Mouse (Mus musculus) stomach, embryonic 16.5 days (tissue): ENCODE measurements around the gene Smpd4. TPM values are rescaled to one million over a fixed set of nuclear protein-coding genes. Genes with fewer than 3 reads are reported as not detected.

Source experiments
- ATAC-seq: fragments of 200-750 bp; cut with Nextera tagmentation; 2 replicates; pipeline ENCODE4 v1.8.0; 2017; ENCODE audit warnings: moderate number of reproducible peaks, moderate TSS enrichment; ENCODE audit not compliant: insufficient read depth, low FRiP score
- H3K27ac ChIP-seq: fragments of 300-500 bp; sonication (generic); 2 replicates; pipeline ENCODE4 v1.5.1; 2014; ENCODE audit warnings: low read length
- H3K27me3 ChIP-seq: fragments of 300-500 bp; sonication (generic); 2 replicates; pipeline ENCODE4 v1.6.1; 2014; ENCODE audit warnings: low read length, control low read depth, mixed read lengths; ENCODE audit not compliant: control insufficient read depth, insufficient read depth
- H3K36me3 ChIP-seq: fragments of 300-500 bp; sonication (generic); 2 replicates; pipeline ENCODE4 v1.6.1; 2014; ENCODE audit warnings: low read length; ENCODE audit not compliant: control insufficient read depth, insufficient read depth
- H3K4me1 ChIP-seq: fragments of 300-500 bp; sonication (generic); 2 replicates; pipeline ENCODE4 v1.6.1; 2014; ENCODE audit warnings: low read length, control low read depth, mixed read lengths; ENCODE audit not compliant: control insufficient read depth, insufficient read depth
- H3K4me2 ChIP-seq: fragments of 300-500 bp; sonication (generic); 2 replicates; pipeline ENCODE4 v1.6.1; 2014; ENCODE audit warnings: low read depth, low read length, mixed read lengths
- H3K4me3 ChIP-seq: fragments of 300-500 bp; sonication (generic); replicated peaks from 2 replicates; pipeline ENCODE4 v1.5.1; 2014; ENCODE audit warnings: mild to moderate bottlenecking, low read length
- H3K9ac ChIP-seq: fragments of 300-500 bp; sonication (generic); 2 replicates; pipeline ENCODE4 v1.6.1; 2014; ENCODE audit warnings: low read length
- H3K9me3 ChIP-seq: fragments of 300-500 bp; sonication (generic); replicated peaks from 2 replicates; pipeline ENCODE4 v1.6.1; 2016; ENCODE audit warnings: low read length, control low read depth; ENCODE audit not compliant: control insufficient read depth
- WGBS: fragments of 180-500 bp; shearing (Covaris S2); extraction: QIAGEN DNeasy Blood & Tissue Kit; methylation state at CpG from one replicate; pipeline ENCODE4 v1.1.7; 2014; 5-methylcytosine and 5-hydroxymethylcytosine counted together
- polyA plus RNA-seq: library from polyadenylated mRNA; unstranded; fragments of >200 nt; fragmentation: Nextera tagmentation; extraction: Ambion mirVana; gene quantifications from 2 replicates; pipeline ENCODE4 v1.2.1, GENCODE M21; 2015

Smpd4 gene
- 24.7 and 25.3 TPM in 2 replicates for polyA plus RNA-seq

DNA sequence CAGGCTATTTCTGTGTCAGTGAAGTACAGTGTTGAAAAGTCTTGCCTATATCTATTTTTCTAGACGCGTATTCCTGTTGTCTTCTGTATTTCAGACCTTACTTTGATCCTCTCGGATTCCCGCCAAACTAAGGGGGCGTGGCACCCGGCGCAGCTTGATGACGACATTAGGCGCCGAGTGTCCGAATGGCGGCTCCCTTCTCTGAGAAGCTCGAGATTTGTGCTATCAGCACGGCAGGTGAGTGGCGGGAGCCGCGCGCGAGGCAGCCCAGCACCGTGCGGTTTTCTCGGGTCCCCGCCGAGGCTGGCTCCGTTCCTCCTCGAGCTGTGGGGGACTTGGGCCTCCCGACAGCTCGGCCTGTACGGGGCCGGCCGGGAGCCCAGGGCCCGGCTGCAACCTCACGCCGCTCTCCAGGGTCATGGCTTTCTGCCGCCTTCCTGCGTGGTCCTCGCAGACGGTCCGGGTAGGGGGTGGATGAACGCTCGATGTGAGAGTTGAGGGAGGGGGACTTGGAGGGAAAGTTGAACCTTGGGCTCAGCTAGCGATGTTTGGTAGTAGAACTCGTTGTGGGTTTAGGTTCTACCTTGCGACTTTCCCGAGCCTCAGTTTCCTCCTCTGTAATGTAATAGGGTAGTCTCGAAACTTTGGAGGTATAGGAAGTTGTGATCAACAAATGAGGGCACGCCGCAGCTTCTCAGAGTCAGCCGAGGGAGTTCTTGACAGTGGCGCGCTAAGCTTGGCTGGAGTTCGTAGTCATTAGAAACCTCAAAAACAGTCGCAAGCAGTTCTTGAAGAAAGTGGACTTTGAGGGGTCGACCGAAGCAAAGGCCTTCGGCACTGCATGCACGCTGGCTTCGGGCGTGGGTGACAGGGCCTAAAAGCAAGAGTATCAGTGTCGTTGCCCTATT lies at the start of gene Smpd4:
TSS of gene Smpd4 (plus strand) at position 157 of the 908 bp plus-strand sequence.
- Histone ChIP-seq H3K4me3 (peak within 1 kb of the TSS; percentile 97), H3K9me3 (no peaks in the 10 kb centered on the region), H3K4me1 (peaks cover 11% of the 10 kb centered on the region), H3K27me3 (no peaks in the 10 kb centered on the region), H3K27ac (peak within 1 kb of the TSS; percentile 23; the same call in 1 of the 2 replicates), H3K4me2 (peak within 1 kb of the TSS; percentile 68), H3K36me3 (0 out of 2 replicates have a peak, but pooled peaks cover 2% of the 10 kb centered on the region), H3K9ac (peak within 1 kb of the TSS; percentile 93)
- ATAC-seq = peak; percentile 75
- WGBS = 2% methylated on average over 60 of the region's 60 CpGs

DNA sequence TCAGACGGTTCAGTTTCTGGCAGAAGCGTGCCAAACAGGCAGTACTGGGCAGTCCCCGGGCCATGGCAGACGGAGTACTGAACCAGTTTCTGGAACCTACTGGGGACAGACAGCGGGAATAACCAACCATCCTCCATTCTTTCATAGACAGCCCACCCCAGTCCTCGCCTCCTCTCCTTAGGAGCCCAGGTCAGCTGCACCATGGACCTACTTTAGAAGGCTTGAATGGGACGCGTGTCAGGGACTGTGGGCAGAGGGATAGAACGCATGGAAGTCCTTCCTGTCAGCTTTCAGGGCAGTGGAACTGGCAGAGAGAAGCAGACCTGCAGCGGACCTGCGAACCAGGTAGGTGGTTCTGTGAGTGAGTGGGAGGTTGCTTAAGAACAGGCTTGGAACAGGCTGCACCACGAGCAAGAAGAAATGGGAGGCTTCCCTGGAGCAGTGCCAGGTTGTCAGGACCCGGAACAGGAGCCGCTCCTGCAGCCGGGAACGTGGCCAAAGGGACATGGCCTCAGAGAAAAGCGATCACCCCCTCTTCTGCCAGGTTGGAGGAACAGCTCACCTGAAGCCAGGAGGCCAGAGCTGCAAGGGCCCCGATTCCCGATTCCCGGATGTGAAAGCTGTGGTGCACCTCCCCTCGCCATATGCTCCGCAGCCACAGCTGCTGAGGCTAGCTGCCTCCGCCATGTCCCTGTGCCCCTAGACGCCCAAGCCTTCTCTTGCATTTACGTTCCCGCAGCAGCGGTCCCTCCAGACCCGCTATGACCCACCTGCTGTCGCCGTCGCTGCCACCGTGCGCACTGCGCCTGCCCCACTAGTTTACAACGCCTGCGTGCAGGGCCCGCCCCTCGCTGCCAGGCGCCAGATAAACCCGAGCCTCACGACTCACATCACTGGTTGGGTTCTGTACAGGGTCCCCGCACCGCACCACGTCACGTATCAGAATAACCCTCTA lies 43.0 kb upstream of the Smpd4 start:
- 13% methylated on average over 45 of the region's 45 CpGs for WGBS
- Histone ChIP-seq H3K9me3 (no peaks in the 10 kb centered on the region), H3K36me3 (no peaks in the 10 kb centered on the region), H3K4me1 (peaks cover 11% of the 10 kb centered on the region), H3K27me3 (no peaks in the 10 kb centered on the region), H3K27ac (peak overlapping the region; percentile 51), H3K4me2 (peak overlapping the region; percentile 88), H3K4me3 (peak overlapping the region; percentile 66), H3K9ac (peak overlapping the region; percentile 79)
- peak; percentile 79 for ATAC-seq

DNA sequence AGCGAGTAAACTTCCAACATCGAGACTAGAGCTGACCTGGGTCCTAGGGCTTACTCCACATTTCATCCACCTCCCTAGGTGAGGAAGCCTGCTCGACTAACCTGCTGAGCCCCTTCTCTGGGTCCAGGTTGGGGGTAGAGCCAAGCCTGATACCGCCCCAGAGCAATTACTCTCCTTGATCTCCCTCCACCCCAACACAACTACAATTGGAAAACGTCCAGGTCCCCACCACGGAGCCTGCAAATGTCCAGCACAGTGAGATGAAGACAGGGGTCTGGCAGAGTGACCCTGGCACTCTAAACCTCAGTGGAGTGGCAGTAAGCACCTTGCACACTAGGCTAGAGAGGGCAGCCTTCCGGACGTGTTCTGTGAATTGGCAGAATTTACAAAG lies 42.3 kb upstream of the Smpd4 start:
- no peak for ATAC-seq
- Histone ChIP-seq H3K4me3 (peak overlapping the region; percentile 66), H3K27me3 (no peaks in the 10 kb centered on the region), H3K27ac (0 out of 2 replicates have a peak overlapping the region, but pooled peaks have one; percentile 51), H3K4me2 (peak overlapping the region; percentile 88), H3K9ac (peak overlapping the region; percentile 79), H3K36me3 (no peaks in the 10 kb centered on the region), H3K4me1 (peaks cover 11% of the 10 kb centered on the region), H3K9me3 (no peaks in the 10 kb centered on the region)
- 21% methylated on average over 8 of the region's 8 CpGs for WGBS

DNA sequence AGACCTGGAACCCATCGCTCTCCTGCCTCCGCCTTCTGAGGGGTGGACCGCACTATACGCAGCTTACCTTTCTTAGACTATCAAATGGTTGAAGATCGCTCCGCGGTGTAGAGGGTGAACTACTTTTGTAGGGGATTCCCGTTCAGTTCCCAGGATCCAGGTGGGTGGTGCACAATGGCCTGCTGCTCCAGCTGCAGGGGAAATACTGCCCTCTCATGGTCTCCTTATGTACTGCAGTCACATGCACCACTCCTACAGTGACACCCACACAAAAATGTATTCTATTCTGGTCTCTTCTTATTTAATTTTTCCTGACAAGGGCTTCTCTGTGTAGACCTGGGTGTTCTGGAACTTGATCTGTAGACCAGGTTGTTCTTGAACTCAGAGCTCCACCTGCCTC lies 36.1 kb upstream of the Smpd4 start, which contains the start of gene Slc7a4:
TSS of gene Slc7a4 (minus strand) at position 151 of the 400 bp plus-strand sequence.
- 26% methylated on average over 8 of the region's 8 CpGs for WGBS
- Histone ChIP-seq H3K9ac (no peak within 1 kb of the TSS), H3K4me3 (no peak within 1 kb of the TSS), H3K27ac (no peak within 1 kb of the TSS), H3K4me2 (no peak within 1 kb of the TSS), H3K36me3 (no peaks in the 10 kb centered on the region), H3K27me3 (no peaks in the 10 kb centered on the region), H3K9me3 (no peaks in the 10 kb centered on the region), H3K4me1 (no peaks in the 10 kb centered on the region)
- ATAC-seq = no peak

DNA sequence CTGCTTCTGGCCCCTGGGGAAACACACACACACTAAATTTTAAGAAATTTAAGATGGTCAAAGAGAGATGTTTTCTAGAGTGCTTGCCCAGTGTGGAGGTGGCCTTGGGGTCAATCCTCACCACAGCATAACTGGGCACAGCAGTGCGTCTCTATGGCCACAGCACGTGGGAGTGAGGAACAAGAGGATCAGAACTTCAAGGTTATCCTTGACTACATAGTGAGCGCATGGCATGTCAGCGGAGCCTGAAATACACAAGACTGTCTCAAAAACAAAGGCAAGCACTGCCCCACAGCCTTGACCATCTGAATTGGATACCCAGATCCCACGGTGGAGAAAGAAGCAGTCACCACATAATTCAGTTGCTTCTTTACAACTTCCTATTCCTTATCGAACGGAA lies 34.6 kb upstream of the Smpd4 start:
- H3K9me3 ChIP-seq = no peaks in the 10 kb centered on the region
- 87% methylated on average over 7 of the region's 7 CpGs for WGBS
- no peaks in the 10 kb centered on the region for H3K4me1 ChIP-seq
- H3K4me3 ChIP-seq = no peak overlapping the region
- H3K36me3 ChIP-seq = no peaks in the 10 kb centered on the region
- no peak overlapping the region for H3K9ac ChIP-seq
- H3K27ac ChIP-seq = no peak overlapping the region
- no peaks in the 10 kb centered on the region for H3K27me3 ChIP-seq
- no peak overlapping the region for H3K4me2 ChIP-seq
- no peak for ATAC-seq

DNA sequence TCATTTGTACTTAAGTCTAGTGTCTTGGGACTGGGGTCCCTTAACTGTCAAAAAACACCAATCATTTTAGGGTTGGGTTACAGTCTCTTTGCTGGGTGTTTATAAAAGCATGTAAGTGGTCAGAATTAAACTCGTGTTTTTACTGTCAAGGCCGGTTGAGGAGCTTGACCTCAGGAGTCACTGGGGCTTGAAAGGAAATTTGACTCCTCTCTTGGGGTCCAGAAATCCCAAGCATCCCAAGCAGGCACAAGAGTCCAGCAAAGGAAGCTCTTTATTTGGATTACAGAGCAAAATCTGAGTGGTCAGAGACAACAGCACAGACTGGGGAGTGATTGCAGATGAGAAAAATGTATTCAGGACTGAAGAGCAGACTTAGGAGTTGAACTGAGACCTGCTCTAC lies 28.4 kb upstream of the Smpd4 start:
- H3K27ac ChIP-seq = no peak overlapping the region
- H3K9me3 ChIP-seq = no peaks in the 10 kb centered on the region
- H3K4me1 ChIP-seq = no peaks in the 10 kb centered on the region
- H3K4me3 ChIP-seq = no peak overlapping the region
- H3K36me3 ChIP-seq = no peaks in the 10 kb centered on the region
- H3K9ac ChIP-seq = no peak overlapping the region
- WGBS = 23% methylated on average over 2 of the region's 2 CpGs
- no peak overlapping the region for H3K4me2 ChIP-seq
- no peaks in the 10 kb centered on the region for H3K27me3 ChIP-seq
- ATAC-seq = no peak

DNA sequence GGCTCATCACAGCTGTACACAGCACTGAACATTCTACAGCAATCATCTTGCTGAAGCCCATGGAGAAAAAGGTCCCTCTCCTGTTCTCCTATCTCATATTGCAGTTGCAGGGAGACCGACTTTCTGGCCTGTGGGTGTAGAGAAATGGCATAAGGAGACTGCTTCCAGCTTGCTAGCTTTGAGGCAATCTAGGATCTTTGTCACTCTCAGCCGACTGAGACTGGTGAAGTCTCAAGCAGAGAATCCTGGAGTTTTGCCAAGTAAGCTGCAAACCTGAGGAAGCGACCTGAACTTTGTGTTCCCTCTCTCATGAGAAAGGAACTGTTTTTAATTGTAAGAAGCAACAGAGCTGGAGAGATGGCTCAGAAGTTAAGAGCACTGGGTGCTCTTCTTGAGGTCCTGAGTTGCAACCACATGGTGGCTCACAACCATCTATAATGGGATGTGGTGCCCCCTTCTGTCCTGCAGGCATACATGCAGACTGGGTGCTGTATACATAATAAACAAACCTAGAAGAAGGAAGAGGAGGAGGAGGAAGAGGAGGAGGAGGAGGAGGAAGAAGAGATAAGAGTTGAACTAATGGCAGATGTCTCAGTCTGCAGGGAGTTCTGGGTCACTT lies 18.1 kb upstream of the Smpd4 start:
- Histone ChIP-seq H3K4me1 (no peaks in the 10 kb centered on the region), H3K9ac (no peak overlapping the region), H3K4me3 (no peak overlapping the region), H3K27ac (no peak overlapping the region), H3K9me3 (no peaks in the 10 kb centered on the region), H3K27me3 (no peaks in the 10 kb centered on the region), H3K36me3 (no peaks in the 10 kb centered on the region), H3K4me2 (no peak overlapping the region)
- no peak for ATAC-seq
- 54% methylated on average over 3 of the region's 3 CpGs for WGBS

DNA sequence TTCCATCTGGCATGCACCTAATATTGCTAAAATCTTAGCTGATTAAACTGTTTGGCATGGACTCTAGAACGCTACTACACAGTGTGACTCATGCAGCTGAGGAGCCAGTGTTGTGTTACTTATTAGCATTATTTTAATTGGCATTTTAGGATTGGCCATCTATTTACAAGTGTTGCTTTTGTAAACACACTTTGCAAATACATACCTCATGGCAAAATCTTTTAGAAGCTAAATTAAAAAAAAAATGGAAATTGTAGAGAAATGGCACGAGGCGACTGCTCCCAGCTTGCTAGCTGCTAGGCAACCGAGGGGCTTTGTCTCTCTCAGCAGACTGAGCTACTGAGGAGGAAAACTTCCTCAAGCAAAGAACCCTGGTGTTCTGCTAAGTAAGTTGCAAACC lies 14.2 kb upstream of the Smpd4 start:
- H3K9me3 ChIP-seq = 0 out of 2 replicates have a peak, but pooled peaks cover 3% of the 10 kb centered on the region

More for the DNA sequence above, 14.2 kb upstream of the Smpd4 start:
- no peak overlapping the region for H3K4me2 ChIP-seq
- ATAC-seq = no peak
- no peaks in the 10 kb centered on the region for H3K27me3 ChIP-seq
- no peak overlapping the region for H3K27ac ChIP-seq
- no peaks in the 10 kb centered on the region for H3K4me1 ChIP-seq
- H3K9ac ChIP-seq = no peak overlapping the region
- H3K4me3 ChIP-seq = no peak overlapping the region
- 63% methylated on average over 4 of the region's 4 CpGs for WGBS
- H3K36me3 ChIP-seq = no peaks in the 10 kb centered on the region
